Mouse (Mus musculus) lung, postnatal 0 days (tissue): Measurements from ENCODE around the gene Akap11. TPM values are rescaled to one million over a fixed set of nuclear protein-coding genes. Genes with fewer than 3 reads are reported as not detected.

Experiments used
- ATAC-seq: fragments of 200-750 bp; cut with Nextera tagmentation; 2 replicates; pipeline ENCODE4 v1.8.0; 2017; ENCODE audit warnings: moderate library complexity
- DNase-seq: peaks from one replicate; pipeline ENCODE4 v3.0.0-alpha.2; 2016; ENCODE audit warnings: low spot score
- H3K27ac ChIP-seq: fragments of 300-500 bp; sonication (generic); 2 replicates; pipeline ENCODE4 v1.5.1; 2014; ENCODE audit warnings: antibody characterized with exemption, mild to moderate bottlenecking, low read length, mixed read lengths
- H3K27me3 ChIP-seq: fragments of 300-500 bp; sonication (generic); replicated peaks from 2 replicates; pipeline ENCODE4 v1.6.1; 2014; ENCODE audit warnings: low read length, mixed read lengths; ENCODE audit not compliant: insufficient read depth
- H3K36me3 ChIP-seq: fragments of 300-500 bp; sonication (generic); 2 replicates; pipeline ENCODE4 v1.6.1; 2014; ENCODE audit warnings: low read length, mixed read lengths; ENCODE audit not compliant: insufficient read depth
- H3K4me1 ChIP-seq: fragments of 300-500 bp; sonication (generic); 2 replicates; pipeline ENCODE4 v1.6.1; 2014; ENCODE audit warnings: antibody characterized with exemption, low read depth, low read length, mixed read lengths; ENCODE audit not compliant: insufficient read depth
- H3K4me2 ChIP-seq: fragments of 300-500 bp; sonication (generic); replicated peaks from 2 replicates; pipeline ENCODE4 v1.6.1; 2014; ENCODE audit warnings: low read depth, mild to moderate bottlenecking, low read length, moderate library complexity, mixed read lengths
- H3K4me3 ChIP-seq: fragments of 300-500 bp; sonication (generic); 2 replicates; pipeline ENCODE4 v1.5.1; 2014; ENCODE audit warnings: low read depth, low read length
- H3K9ac ChIP-seq: fragments of 300-500 bp; sonication (generic); replicated peaks from 2 replicates; pipeline ENCODE4 v1.6.1; 2014; ENCODE audit warnings: low read depth, mild to moderate bottlenecking
- H3K9me3 ChIP-seq: fragments of 300-500 bp; sonication (generic); 2 replicates; pipeline ENCODE4 v1.6.1; 2016; ENCODE audit warnings: low read length, mixed read lengths
- CTCF ChIP-seq: IDR thresholded peaks from 2 replicates; pipeline ENCODE4 v1.5.1; 2016; ENCODE audit warnings: antibody characterized with exemption, mild to moderate bottlenecking
- EP300 ChIP-seq: IDR thresholded peaks from 2 replicates; pipeline ENCODE4 v1.6.1; 2016; ENCODE audit warnings: antibody characterized with exemption, mild to moderate bottlenecking, control low read depth
- WGBS: fragments of 180-500 bp; shearing (Covaris S2); extraction: QIAGEN DNeasy Blood & Tissue Kit; methylation state at CpG from one replicate; pipeline ENCODE4 v1.1.7; 2014; 5-methylcytosine and 5-hydroxymethylcytosine counted together
- polyA plus RNA-seq: library from polyadenylated mRNA; unstranded; fragments of >200 nt; fragmentation: Nextera tagmentation; extraction: Ambion mirVana; gene quantifications from 2 replicates; pipeline ENCODE4 v1.2.1, GENCODE M21; 2015

The Akap11 gene
- polyA plus RNA-seq, 1 experiment from 2014 or later, result 9.4 TPM

DNA sequence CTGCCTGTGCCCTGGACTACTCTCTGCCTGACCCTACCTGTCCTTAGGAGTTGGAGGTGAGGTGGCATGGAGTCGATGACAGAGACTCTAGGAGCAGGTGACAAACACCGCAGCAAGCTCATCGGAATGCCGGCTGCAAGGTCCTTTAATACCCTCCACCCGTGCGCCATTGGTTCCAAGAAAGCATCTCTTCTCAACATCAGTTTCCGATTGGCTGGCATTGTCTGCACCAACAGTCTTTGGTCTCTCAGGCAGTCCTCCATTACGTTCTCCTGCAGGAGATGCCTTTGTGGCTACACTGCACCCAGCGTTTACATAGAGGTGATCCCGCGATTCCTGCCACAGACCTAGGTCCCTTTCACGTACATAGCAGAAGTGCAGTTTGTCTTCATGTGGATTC, 88.6 kb downstream of the Akap11 start:
- no peak for TF ChIP-seq EP300
- Histone ChIP-seq H3K9me3 (no peaks in the 10 kb centered on the region), H3K4me1 (no peaks in the 10 kb centered on the region), H3K27me3 (no peaks in the 10 kb centered on the region), H3K4me3 (no peak overlapping the region), H3K36me3 (no peaks in the 10 kb centered on the region), H3K27ac (no peak overlapping the region), H3K4me2 (no peak overlapping the region), H3K9ac (no peak overlapping the region)
- ATAC-seq (no peak), DNase-seq (no peak)
- 90% methylated on average over 12 of the region's 12 CpGs for WGBS

DNA sequence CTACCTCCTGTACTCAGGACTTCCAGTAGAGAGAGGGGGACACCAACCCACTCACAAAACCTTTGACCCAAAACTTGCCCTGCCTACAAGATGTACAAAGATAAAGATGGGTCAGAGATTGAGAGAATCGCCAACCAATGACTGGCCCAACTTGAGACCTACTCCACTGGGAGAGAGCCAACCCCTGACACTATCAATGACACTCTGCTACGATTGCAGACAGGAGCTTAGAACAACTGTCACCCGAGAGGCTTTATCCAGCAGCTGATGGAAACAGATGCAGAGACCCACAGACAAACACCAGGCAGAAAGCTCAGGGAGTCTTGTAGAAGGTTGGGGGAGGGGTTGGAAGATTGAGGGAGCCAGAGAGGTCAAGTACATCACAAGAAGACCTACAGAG, 89.1 kb downstream of the Akap11 start:
- H3K9ac ChIP-seq, result no peak overlapping the region
- H3K36me3 ChIP-seq, result no peaks in the 10 kb centered on the region
- H3K4me1 ChIP-seq, result no peaks in the 10 kb centered on the region
- DNase-seq (no peak), ATAC-seq (no peak)
- H3K9me3 ChIP-seq, result no peaks in the 10 kb centered on the region
- H3K27me3 ChIP-seq, result no peaks in the 10 kb centered on the region
- WGBS, result 63% methylated on average over 3 of the region's 3 CpGs
- TF ChIP-seq CTCF, result no peak
- TF ChIP-seq EP300, result no peak
- no peak overlapping the region for H3K27ac ChIP-seq
- no peak overlapping the region for H3K4me2 ChIP-seq
- H3K4me3 ChIP-seq, result no peak overlapping the region

Other genes starting within 250 kb of the Akap11 start
- 0.05 and 0.06 TPM in 2 replicates for gene Tnfsf11, start 228.8 kb downstream of the Akap11 start, polyA plus RNA-seq
- 4.0 and 4.6 TPM in 2 replicates for gene Dgkh, start 196.0 kb upstream of the Akap11 start, polyA plus RNA-seq